Mouse (Mus musculus) inflammation-experienced regulatory T-cells, adult 16 weeks (primary cell): Measurements from ENCODE around the gene Ovch2. TPM values are rescaled to one million over a fixed set of nuclear protein-coding genes. Genes with fewer than 3 reads are reported as not detected.

Source experiments
- polyA plus RNA-seq: library from polyadenylated mRNA; unstranded; fragments of 100-300 nt; shearing (Covaris generic); gene quantifications from one replicate; pipeline ENCODE4 v1.2.1, GENCODE M21; 2017

The Ovch2 gene
- polyA plus RNA-seq = not detected

GRCm38 (mm10) chr7:107801108-107801507 is at the start of gene Ovch2:
Ovch2 (minus strand) TSS chr7:107801208.

GRCm38 (mm10) chr7:107847390-107847789 is 46.4 kb upstream of the Ovch2 start, which contains the start of gene Olfr470:
Olfr470 (minus strand) TSS chr7:107847490.

GRCm38 (mm10) chr7:107825441-107825840 is 24.4 kb upstream of the Ovch2 start, which contains the start of gene Olfr469:
Olfr469 (minus strand) TSS chr7:107825541.

GRCm38 (mm10) chr7:107811963-107812362 is 11.0 kb upstream of the Ovch2 start, which contains the start of gene Olfr467:
Olfr467 (plus strand) TSS chr7:107812263.

GRCm38 (mm10) chr7:107757308-107758151 is 43.5 kb downstream of the Ovch2 start, which contains the start of gene Cyb5r2:
Cyb5r2 (minus strand) TSS chr7:107758032.

Other genes with a start within 250 kb of the Ovch2 start
- gene Olfml1, start 233.8 kb downstream of the Ovch2 start, polyA plus RNA-seq = not detected
- gene Ppfibp2, start 206.0 kb downstream of the Ovch2 start, polyA plus RNA-seq = 2.0 TPM
- not detected for gene 5330417H12Rik, start 176.0 kb downstream of the Ovch2 start, polyA plus RNA-seq
- not detected for gene Cyb5r2, start 43.2 kb downstream of the Ovch2 start, polyA plus RNA-seq
- gene Olfr467, start 11.1 kb upstream of the Ovch2 start, polyA plus RNA-seq = not detected
- not detected for gene Olfr469, start 24.3 kb upstream of the Ovch2 start, polyA plus RNA-seq
- not detected for gene Olfr470, start 46.3 kb upstream of the Ovch2 start, polyA plus RNA-seq
- 0.07 TPM for gene Olfr472, start 96.7 kb upstream of the Ovch2 start, polyA plus RNA-seq
- gene Olfr473, start 129.2 kb upstream of the Ovch2 start, polyA plus RNA-seq = not detected
- not detected for gene Olfr474, start 153.4 kb upstream of the Ovch2 start, polyA plus RNA-seq
- gene Olfr476, start 163.6 kb upstream of the Ovch2 start, polyA plus RNA-seq = not detected
- not detected for gene Olfr477, start 185.5 kb upstream of the Ovch2 start, polyA plus RNA-seq
- gene Olfr478, start 232.8 kb upstream of the Ovch2 start, polyA plus RNA-seq = not detected
- gene Olfr479, start 249.5 kb upstream of the Ovch2 start, polyA plus RNA-seq = not detected